Mouse (Mus musculus): ENCODE measurements around the gene Zbtb38. TPM values are rescaled to one million over a fixed set of nuclear protein-coding genes. Genes with fewer than 3 reads are reported as not detected.

Zbtb38 gene
- total and polyA plus RNA-seq, 2 experiments = 2.9 to 12.4 TPM

- no peak for DNase-seq (ENCODE audit: extremely low read depth, low read depth, low spot score)
- 0 out of 2 replicates have a peak, but pooled peaks cover 2% of the 10 kb centered on the region for H3K4me1 ChIP-seq (ENCODE audit: control insufficient read depth, insufficient read depth, low read length)
- peaks cover 39% of the 10 kb centered on the region for H3K79me2 ChIP-seq (ENCODE audit: control insufficient read depth, insufficient read depth, low read length)
- H3K27me3 ChIP-seq (ENCODE audit: control insufficient read depth, insufficient read depth, low read length) = no peaks in the 10 kb centered on the region
- WGBS = 83% methylated on average over 14 of the region's 14 CpGs
- no peak overlapping the region for H3K27ac ChIP-seq (replicated peaks; ENCODE audit: insufficient read depth, low read depth, low read length)
- H3K4me3 ChIP-seq (ENCODE audit: insufficient read depth, low read depth, low read length) = no peak overlapping the region
- peaks cover 7% of the 10 kb centered on the region for H3K36me3 ChIP-seq (ENCODE audit: control insufficient read depth, insufficient read depth, low read length)
- H3K9ac ChIP-seq (ENCODE audit: low read depth, low read length) = no peak overlapping the region
- TF ChIP-seq CTCF (IDR thresholded peaks at IDR 0.05; ENCODE audit: low read depth, low read length) = no peak
- no peak for TF ChIP-seq POLR2A (IDR thresholded peaks at IDR 0.05; ENCODE audit: extremely low read depth, insufficient read depth, low read length)
Observed at GRCm38 (mm10) chr9:96696788-96697492, 55.7 kb downstream of the Zbtb38 start.

DNA sequence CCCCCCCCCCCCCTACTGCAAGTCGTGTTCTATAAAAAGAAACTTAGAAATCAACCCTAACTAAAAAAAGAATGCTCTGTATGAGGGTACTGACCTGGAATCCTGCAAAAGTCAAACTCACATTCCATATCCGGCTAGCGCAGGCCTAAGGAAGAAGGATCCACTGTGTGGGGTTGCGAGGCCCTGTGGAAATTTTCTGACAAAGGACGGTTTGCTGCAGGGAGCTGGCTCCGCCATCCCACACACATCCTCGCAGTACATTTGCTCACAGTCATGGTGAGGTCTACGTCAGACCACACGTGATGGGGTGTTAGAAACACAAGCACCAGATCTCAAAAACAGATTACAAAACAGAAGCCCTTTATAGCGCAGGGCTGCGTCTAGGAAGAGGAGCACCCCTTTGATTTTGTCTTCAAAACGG is 56.5 kb downstream of the Zbtb38 start:
- TF ChIP-seq POLR2A (IDR thresholded peaks at IDR 0.05; ENCODE audit: extremely low read depth, insufficient read depth, low read length) = no peak
- no peak for TF ChIP-seq CTCF (IDR thresholded peaks at IDR 0.05; ENCODE audit: low read depth, low read length)
- Histone ChIP-seq H3K79me2 (ENCODE audit: control insufficient read depth, insufficient read depth, low read length) (peaks cover 35% of the 10 kb centered on the region; the same call in 1 of the 2 replicates), H3K4me3 (ENCODE audit: insufficient read depth, low read depth, low read length) (no peak overlapping the region), H3K27ac (replicated peaks; ENCODE audit: insufficient read depth, low read depth, low read length) (no peak overlapping the region; the same call in 1 of the 2 replicates), H3K4me1 (ENCODE audit: control insufficient read depth, insufficient read depth, low read length) (0 out of 2 replicates have a peak, but pooled peaks cover 2% of the 10 kb centered on the region), H3K9ac (ENCODE audit: low read depth, low read length) (no peak overlapping the region), H3K36me3 (ENCODE audit: control insufficient read depth, insufficient read depth, low read length) (peaks cover 7% of the 10 kb centered on the region), H3K27me3 (ENCODE audit: control insufficient read depth, insufficient read depth, low read length) (no peaks in the 10 kb centered on the region)
- 85% methylated on average over 12 of the region's 12 CpGs for WGBS
- DNase-seq (ENCODE audit: extremely low read depth, low read depth, low spot score) = peak; percentile 27

DNA sequence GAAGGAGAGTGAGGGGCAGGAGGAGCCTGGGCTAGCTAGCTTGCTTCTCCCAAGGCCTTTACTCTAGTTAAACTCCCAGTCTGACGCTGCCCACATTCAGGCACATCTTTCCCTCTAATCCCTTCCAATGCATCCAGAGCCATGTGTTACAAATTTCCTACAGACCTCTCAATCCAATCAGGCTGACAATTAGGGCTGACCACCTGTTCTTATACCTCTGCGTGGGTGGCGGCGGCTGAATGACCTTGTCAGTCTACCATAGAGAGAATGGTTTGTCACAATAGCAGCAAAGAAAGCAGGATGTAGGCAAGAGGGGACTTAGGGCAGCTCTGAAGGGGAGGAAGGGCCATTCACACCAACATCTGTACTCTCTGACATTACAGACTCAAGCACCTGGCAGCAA is 62.2 kb downstream of the Zbtb38 start:
- Histone ChIP-seq H3K79me2 (ENCODE audit: control insufficient read depth, insufficient read depth, low read length) (no peaks in the 10 kb centered on the region; the same call in 1 of the 2 replicates), H3K4me1 (ENCODE audit: control insufficient read depth, insufficient read depth, low read length) (no peaks in the 10 kb centered on the region), H3K27me3 (ENCODE audit: control insufficient read depth, insufficient read depth, low read length) (no peaks in the 10 kb centered on the region), H3K9ac (ENCODE audit: low read depth, low read length) (no peak overlapping the region), H3K36me3 (ENCODE audit: control insufficient read depth, insufficient read depth, low read length) (peaks cover 24% of the 10 kb centered on the region), H3K4me3 (ENCODE audit: insufficient read depth, low read depth, low read length) (no peak overlapping the region), H3K27ac (replicated peaks; ENCODE audit: insufficient read depth, low read depth, low read length) (no peak overlapping the region)
- WGBS = 91% methylated on average over 4 of the region's 4 CpGs
- TF ChIP-seq POLR2A (IDR thresholded peaks at IDR 0.05; ENCODE audit: extremely low read depth, insufficient read depth, low read length) = no peak
- no peak for TF ChIP-seq CTCF (IDR thresholded peaks at IDR 0.05; ENCODE audit: low read depth, low read length)
- DNase-seq (ENCODE audit: extremely low read depth, low read depth, low spot score) = no peak

GRCm38 (mm10) chr9:96689076-96689475 is 63.6 kb downstream of the Zbtb38 start:
- DNase-seq (ENCODE audit: extremely low read depth, low read depth, low spot score) = peak; percentile 33
- Histone ChIP-seq H3K27ac (replicated peaks; ENCODE audit: insufficient read depth, low read depth, low read length) (peak overlapping the region; percentile 34; the same call in 1 of the 2 replicates), H3K27me3 (ENCODE audit: control insufficient read depth, insufficient read depth, low read length) (no peaks in the 10 kb centered on the region), H3K4me3 (ENCODE audit: insufficient read depth, low read depth, low read length) (no peak overlapping the region), H3K9ac (ENCODE audit: low read depth, low read length) (no peak overlapping the region), H3K4me1 (ENCODE audit: control insufficient read depth, insufficient read depth, low read length) (no peaks in the 10 kb centered on the region), H3K79me2 (ENCODE audit: control insufficient read depth, insufficient read depth, low read length) (no peaks in the 10 kb centered on the region; the same call in 1 of the 2 replicates), H3K36me3 (ENCODE audit: control insufficient read depth, insufficient read depth, low read length) (peaks cover 26% of the 10 kb centered on the region)
- TF ChIP-seq POLR2A (IDR thresholded peaks at IDR 0.05; ENCODE audit: extremely low read depth, insufficient read depth, low read length) = no peak
- no peak for TF ChIP-seq CTCF (IDR thresholded peaks at IDR 0.05; ENCODE audit: low read depth, low read length)
- 74% methylated on average over 4 of the region's 4 CpGs for WGBS

GRCm38 (mm10) chr9:96688194-96688875 is 64.3 kb downstream of the Zbtb38 start:
- WGBS = 84% methylated on average over 21 of the region's 21 CpGs
- H3K9ac ChIP-seq (ENCODE audit: low read depth, low read length) = no peak overlapping the region
- H3K27ac ChIP-seq (replicated peaks; ENCODE audit: insufficient read depth, low read depth, low read length) = peak overlapping the region; percentile 34; the same call in 1 of the 2 replicates
- H3K4me3 ChIP-seq (ENCODE audit: insufficient read depth, low read depth, low read length) = no peak overlapping the region
- no peak for DNase-seq (ENCODE audit: extremely low read depth, low read depth, low spot score)
- peaks cover 26% of the 10 kb centered on the region for H3K36me3 ChIP-seq (ENCODE audit: control insufficient read depth, insufficient read depth, low read length)
- TF ChIP-seq POLR2A (IDR thresholded peaks at IDR 0.05; ENCODE audit: extremely low read depth, insufficient read depth, low read length) (no peak), CTCF (IDR thresholded peaks at IDR 0.05; ENCODE audit: low read depth, low read length) (no peak)
- H3K79me2 ChIP-seq (ENCODE audit: control insufficient read depth, insufficient read depth, low read length) = no peaks in the 10 kb centered on the region; the same call in 1 of the 2 replicates
- H3K27me3 ChIP-seq (ENCODE audit: control insufficient read depth, insufficient read depth, low read length) = no peaks in the 10 kb centered on the region
- H3K4me1 ChIP-seq (ENCODE audit: control insufficient read depth, insufficient read depth, low read length) = no peaks in the 10 kb centered on the region

Measured in liver, adult 2 months (tissue).